Mouse (Mus musculus) embryonic fibroblast, embryonic 13.5 days (primary cell): ENCODE results near the gene Fas.

Experiments used
- CTCF ChIP-seq: IDR thresholded peaks from 2 replicates; pipeline ENCODE4 v1.5.1; 2011; ENCODE audit warnings: mild to moderate bottlenecking, control low read depth, low read length, moderate library complexity, borderline replicate concordance; ENCODE audit not compliant: insufficient read depth
- POLR2A ChIP-seq: IDR thresholded peaks from 2 replicates; pipeline ENCODE4 v1.6.1; 2011; ENCODE audit warnings: low read depth, mild to moderate bottlenecking, control low read depth, low read length, moderate library complexity

DNA sequence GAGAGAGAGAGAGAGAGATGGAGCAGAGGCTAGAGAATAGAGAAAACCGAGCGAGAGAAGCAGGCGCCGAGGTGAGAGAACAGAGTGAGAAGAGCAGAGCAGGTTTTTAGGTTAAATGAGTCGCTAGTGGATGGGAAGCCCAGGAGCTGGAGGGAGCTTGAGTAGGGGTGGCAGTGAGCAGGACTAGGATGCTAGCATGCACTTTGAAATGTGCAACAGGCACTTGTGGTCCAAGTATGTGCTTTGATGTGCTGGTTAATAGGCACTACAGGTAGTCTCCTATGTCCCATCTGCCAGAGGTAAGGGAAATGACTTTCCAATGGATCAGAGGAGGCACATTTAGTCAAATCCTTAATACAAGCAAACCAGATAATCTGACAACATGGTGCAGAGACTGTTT is 1.5 kb downstream of the Fas start:
- TF ChIP-seq CTCF (no peak), POLR2A (no peak)
